Mouse (Mus musculus): Measurements from ENCODE around the gene Usp54.

GRCm38 (mm10) chr14:20546415-20546814 lies 94.4 kb downstream of the Usp54 start, which contains the start of gene Ppp3cb:
- TF ChIP-seq CTCF (IDR thresholded peaks at IDR 0.05; ENCODE audit: insufficient read depth, low read length), result no peak
- TF ChIP-seq POLR2A (IDR thresholded peaks at IDR 0.05; ENCODE audit: borderline replicate concordance, extremely low read depth, low read depth, low read length), result 0 out of 2 replicates have a peak, but pooled peaks have one; percentile 41
